In the genomic region with DNA sequence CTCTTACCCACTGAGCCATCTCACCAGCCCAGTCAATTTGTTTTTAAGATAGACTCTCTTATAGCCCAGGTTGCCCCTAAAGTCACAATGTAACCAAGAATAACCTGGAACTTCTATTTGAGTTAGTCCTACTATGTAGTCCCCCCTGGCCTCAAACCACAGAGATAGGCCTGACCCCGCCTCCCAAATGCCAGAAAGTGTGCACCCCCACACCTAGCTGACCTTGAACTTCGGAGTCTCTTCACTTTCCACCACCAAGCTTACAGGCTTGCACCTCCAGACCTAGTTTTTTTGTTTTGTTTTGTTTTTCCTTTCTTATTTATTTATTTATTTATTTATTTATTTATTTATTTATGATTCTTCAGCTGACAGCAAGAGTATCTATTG, we compare ENCODE assay signal across 10 mouse cellular contexts. TPM values are rescaled to one million over a fixed set of nuclear protein-coding genes. Genes with fewer than 3 reads are reported as not detected.
A peak's percentile ranks its signal among the peaks of the same experiment; 100 is the strongest.
DNase-seq lines count a peak whose midpoint lies in the region; ATAC-seq and TF ChIP-seq lines count a peak whose summit lies in the region.
"Had no signal": no experiment of that assay in that cellular context is flagged by ENCODE, and none has a peak within 500 bp of the region (broad histone marks: within the 10 kb centered on the region; RNA-seq: fewer than 3 reads in every experiment).

No protein-coding gene starts in this region.

- 75% methylated on average over 2 of the region's 2 CpGs for WGBS in kidney, adult 2 months
- 72% methylated on average over 2 of the region's 2 CpGs for WGBS in embryonic facial prominence, embryonic 12.5 days
- WGBS in intestine, embryonic 16.5 days, result 70% methylated on average over 2 of the region's 2 CpGs
- 76% methylated on average over 2 of the region's 2 CpGs for WGBS in midbrain, postnatal 0 days

- no peak for DNase-seq in kidney, adult 2 months
- DNase-seq in kidney, postnatal 25 days, result no peak
- no peak for DNase-seq in midbrain, postnatal 0 days (ENCODE audit: low spot score)
- no peak for DNase-seq in adrenal gland, postnatal 25 days
- DNase-seq in T-cell, adult 2 months (ENCODE audit: low spot score), result no peak

- peak overlapping the region; percentile 81 for H3K27ac ChIP-seq in kidney, adult 2 months (ENCODE audit: insufficient read depth, low read depth, low read length)
- H3K27ac ChIP-seq in embryonic facial prominence, embryonic 12.5 days, result no peak overlapping the region
- H3K27ac ChIP-seq in intestine, embryonic 16.5 days (ENCODE audit: low read length), result peak overlapping the region; percentile 88
- H3K27ac ChIP-seq in midbrain, postnatal 0 days (ENCODE audit: low read depth, low read length), result no peak overlapping the region

- ATAC-seq in embryonic facial prominence, embryonic 12.5 days (ENCODE audit: insufficient number of reproducible peaks, insufficient read depth, low FRiP score, low TSS enrichment), result no peak
- ATAC-seq in intestine, embryonic 16.5 days, result no peak
- no peak for ATAC-seq in midbrain, postnatal 0 days (ENCODE audit: low FRiP score)
- no peak for ATAC-seq in inflammation-experienced regulatory T-cells, adult 6 months

- TF ChIP-seq POLR2A in kidney, adult 2 months (IDR thresholded peaks at IDR 0.05; ENCODE audit: low read depth, low read length), result no peak

- TF ChIP-seq CTCF in kidney, adult 2 months (conservative IDR thresholded peaks at IDR 0.05; ENCODE audit: insufficient read depth, insufficient read length, low read depth, low read length), result no peak
- TF ChIP-seq CTCF in midbrain, postnatal 0 days (IDR thresholded peaks at IDR 0.05), result no peak

- H3K9me3 ChIP-seq in embryonic facial prominence, embryonic 12.5 days, result no peaks in the 10 kb centered on the region
- no peaks in the 10 kb centered on the region; the same call in 1 of the 2 replicates for H3K9me3 ChIP-seq in intestine, embryonic 16.5 days (ENCODE audit: control insufficient read depth, low read length)
- H3K9me3 ChIP-seq in midbrain, postnatal 0 days (ENCODE audit: low read length), result no peaks in the 10 kb centered on the region

- peak overlapping the region; percentile 48 for H3K4me2 ChIP-seq in embryonic facial prominence, embryonic 12.5 days (replicated peaks)
- H3K4me2 ChIP-seq in intestine, embryonic 16.5 days (ENCODE audit: low read depth, low read length), result peak overlapping the region; percentile 64
- H3K4me2 ChIP-seq in midbrain, postnatal 0 days (ENCODE audit: low read depth, low read length, poor library complexity, severe bottlenecking), result peak overlapping the region; percentile 44; the same call in 1 of the 2 replicates

- no peaks in the 10 kb centered on the region for H3K27me3 ChIP-seq in kidney, adult 2 months (replicated peaks; ENCODE audit: control insufficient read depth, insufficient read depth, low read length)
- H3K27me3 ChIP-seq in embryonic facial prominence, embryonic 12.5 days, result no peaks in the 10 kb centered on the region
- no peaks in the 10 kb centered on the region for H3K27me3 ChIP-seq in intestine, embryonic 16.5 days (replicated peaks; ENCODE audit: control insufficient read depth, insufficient read depth, low read length)
- H3K27me3 ChIP-seq in midbrain, postnatal 0 days (ENCODE audit: insufficient read depth, low read length), result no peaks in the 10 kb centered on the region
- H3K27me3 ChIP-seq: megakaryocyte, embryonic 14.5 days had no signal

- no peaks in the 10 kb centered on the region for H3K36me3 ChIP-seq in kidney, adult 2 months (ENCODE audit: control insufficient read depth, insufficient read depth, low read length)
- H3K36me3 ChIP-seq in embryonic facial prominence, embryonic 12.5 days, result no peaks in the 10 kb centered on the region
- H3K36me3 ChIP-seq in intestine, embryonic 16.5 days (ENCODE audit: control insufficient read depth, insufficient read depth, low read length), result no peaks in the 10 kb centered on the region
- no peaks in the 10 kb centered on the region for H3K36me3 ChIP-seq in midbrain, postnatal 0 days (ENCODE audit: insufficient read depth, low read length)

- peak overlapping the region; percentile 53 for H3K4me3 ChIP-seq in kidney, adult 2 months (ENCODE audit: insufficient read depth, low read depth, low read length)
- H3K4me3 ChIP-seq in embryonic facial prominence, embryonic 12.5 days, result no peak overlapping the region
- peak overlapping the region; percentile 43 for H3K4me3 ChIP-seq in intestine, embryonic 16.5 days (ENCODE audit: low read length)
- peak overlapping the region; percentile 26; the same call in 1 of the 2 replicates for H3K4me3 ChIP-seq in midbrain, postnatal 0 days (ENCODE audit: low read depth, low read length)

- H3K4me1 ChIP-seq in kidney, adult 2 months (ENCODE audit: control insufficient read depth, insufficient read depth, low read length), result no peaks in the 10 kb centered on the region
- H3K4me1 ChIP-seq in embryonic facial prominence, embryonic 12.5 days, result no peaks in the 10 kb centered on the region
- peaks cover 3% of the 10 kb centered on the region; the same call in 1 of the 2 replicates for H3K4me1 ChIP-seq in intestine, embryonic 16.5 days (ENCODE audit: control insufficient read depth, insufficient read depth, low read length)
- H3K4me1 ChIP-seq in midbrain, postnatal 0 days (ENCODE audit: insufficient read depth, low read length), result no peaks in the 10 kb centered on the region

- no peak overlapping the region for H3K9ac ChIP-seq in embryonic facial prominence, embryonic 12.5 days
- peak overlapping the region; percentile 69; the same call in 1 of the 2 replicates for H3K9ac ChIP-seq in intestine, embryonic 16.5 days (ENCODE audit: low read depth, low read length)
- no peak overlapping the region for H3K9ac ChIP-seq in midbrain, postnatal 0 days (replicated peaks; ENCODE audit: low read length, poor library complexity, severe bottlenecking)

RNA-seq across cellular contexts. Expression of gene Nsd1, which starts 27.8 kb away (rescaled TPM):
- 17.6 and 19.6 TPM in 2 replicates for polyA plus RNA-seq in kidney, adult 2 months (2012; rRNA removed)
- 81.7 and 84.4 TPM in 2 replicates for polyA plus RNA-seq in embryonic facial prominence, embryonic 12.5 days (2016; fragmentation: Nextera tagmentation; extraction: Ambion mirVana)
- polyA plus RNA-seq in intestine, embryonic 16.5 days (2015; fragmentation: Nextera tagmentation; extraction: Ambion mirVana), result 33.1 and 37.1 TPM in 2 replicates
- 103 and 111 TPM in 2 replicates for total RNA-seq in midbrain, postnatal 0 days (2014; rRNA removed)
- 47.0 and 56.2 TPM in 2 replicates for polyA plus RNA-seq in midbrain, postnatal 0 days (2015; fragmentation: Nextera tagmentation; extraction: Ambion mirVana)
- total RNA-seq in adrenal gland, postnatal 25 days (2021), result 121 and 142 TPM in 2 replicates
- 10 to 100 TPM; 46.7 to 76.6 (median 60.1) TPM for polyA plus RNA-seq in inflammation-experienced regulatory T-cells, adult 6 months (2017; shearing (Covaris generic))

RNA-seq across cellular contexts. Expression of gene Fgfr4, which starts 29.3 kb away (rescaled TPM):
- 35.3 and 43.5 TPM in 2 replicates for polyA plus RNA-seq in kidney, adult 2 months (2012; rRNA removed)
- 4.8 and 5.1 TPM in 2 replicates for polyA plus RNA-seq in embryonic facial prominence, embryonic 12.5 days (2016; fragmentation: Nextera tagmentation; extraction: Ambion mirVana)
- 11.7 and 12.4 TPM in 2 replicates for polyA plus RNA-seq in intestine, embryonic 16.5 days (2015; fragmentation: Nextera tagmentation; extraction: Ambion mirVana)
- 0.44 and 0.61 TPM in 2 replicates for total RNA-seq in midbrain, postnatal 0 days (2014; rRNA removed)
- 0.52 and 0.63 TPM in 2 replicates for polyA plus RNA-seq in midbrain, postnatal 0 days (2015; fragmentation: Nextera tagmentation; extraction: Ambion mirVana)
- total RNA-seq in adrenal gland, postnatal 25 days (2021), result 35.6 and 60.4 TPM in 2 replicates
- not detected for polyA plus RNA-seq in inflammation-experienced regulatory T-cells, adult 6 months (2017; shearing (Covaris generic))
- total RNA-seq: MEL had no signal

RNA-seq across cellular contexts. Expression of gene Gm17617, which starts 48.4 kb away (rescaled TPM):
- polyA plus RNA-seq in kidney, adult 2 months (2012; rRNA removed), result not detected in 2 replicates
- not detected in 2 replicates for polyA plus RNA-seq in embryonic facial prominence, embryonic 12.5 days (2016; fragmentation: Nextera tagmentation; extraction: Ambion mirVana)
- not detected in 2 replicates for polyA plus RNA-seq in intestine, embryonic 16.5 days (2015; fragmentation: Nextera tagmentation; extraction: Ambion mirVana)
- total RNA-seq in midbrain, postnatal 0 days (2014; rRNA removed), result not detected in 2 replicates
- not detected in 2 replicates for polyA plus RNA-seq in midbrain, postnatal 0 days (2015; fragmentation: Nextera tagmentation; extraction: Ambion mirVana)
- not detected in 2 replicates for total RNA-seq in adrenal gland, postnatal 25 days (2021)
- not detected for polyA plus RNA-seq in inflammation-experienced regulatory T-cells, adult 6 months (2017; shearing (Covaris generic))
- total RNA-seq: MEL had no signal

Comparison
In these comparisons a context has a peak if more than half of its experiments do, and no peak if none do; other contexts are left out.
1. H3K27ac ChIP-seq: peak in kidney, adult 2 months (single experiment) and intestine, embryonic 16.5 days (single experiment); none in embryonic facial prominence, embryonic 12.5 days (single experiment) and midbrain, postnatal 0 days (single experiment).
2. Peak in every context shown above with its lines, with median percentiles within 50 percentile points of each other: H3K4me2 ChIP-seq.